Mouse (Mus musculus): Measurements from ENCODE around the gene Zfp982. TPM values are rescaled to one million over a fixed set of nuclear protein-coding genes. Genes with fewer than 3 reads are reported as not detected.
A peak's percentile ranks its signal among the peaks of the same experiment; 100 is the strongest.
"Not testable (repeated sequence)": the region's sequence is repeated elsewhere in the genome, so short reads cannot be mapped to it uniquely, and the experiment has no call there.

Zfp982 gene
- polyA plus RNA-seq, 1 experiment from 2014 or later, result 4.2 TPM

- not testable (repeated sequence) for H3K4me1 ChIP-seq (ENCODE audit: control insufficient read depth, insufficient read depth, low read length); H3K36me3 ChIP-seq (ENCODE audit: control insufficient read depth, insufficient read depth, low read length); ATAC-seq (ENCODE audit: low read depth); H3K4me2 ChIP-seq (ENCODE audit: low read depth, low read length); DNase-seq (ENCODE audit: low spot score); H3K27ac ChIP-seq (replicated peaks; ENCODE audit: low read depth, low read length); H3K27me3 ChIP-seq (replicated peaks; ENCODE audit: control insufficient read depth, insufficient read depth, low read length); H3K4me3 ChIP-seq (ENCODE audit: low read depth, low read length); H3K9ac ChIP-seq (ENCODE audit: low read depth, low read length)
- 86% methylated on average over 5 of the region's 5 CpGs for WGBS
- peaks cover 24% of the 10 kb centered on the region for H3K9me3 ChIP-seq (ENCODE audit: control insufficient read depth, low read length)
Measured at GRCm38 (mm10) chr4:147498772-147499613, 6.8 kb downstream of the Zfp982 start.

DNA sequence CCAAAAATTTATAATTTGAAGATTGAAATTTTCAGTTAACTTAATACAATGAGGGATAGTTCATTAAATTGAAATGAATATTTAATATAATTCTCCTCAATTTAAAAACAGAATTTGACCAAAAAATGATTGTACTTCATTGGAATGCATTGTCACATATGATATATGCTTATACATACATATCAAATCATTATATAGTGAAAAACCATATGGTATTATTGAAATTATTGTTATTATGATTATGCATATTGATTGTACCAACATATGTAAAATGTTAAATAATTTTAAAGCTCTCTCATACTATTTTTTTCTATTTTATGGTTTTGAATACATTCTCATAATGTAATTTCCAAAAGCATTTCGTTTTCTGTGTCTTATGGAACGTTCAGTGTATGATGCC is 17.0 kb downstream of the Zfp982 start:
- no peak overlapping the region for H3K27ac ChIP-seq (replicated peaks; ENCODE audit: low read depth, low read length)
- no peak overlapping the region for H3K4me2 ChIP-seq (ENCODE audit: low read depth, low read length)
- no peaks in the 10 kb centered on the region for H3K4me1 ChIP-seq (ENCODE audit: control insufficient read depth, insufficient read depth, low read length)
- DNase-seq (ENCODE audit: low spot score) (no peak), ATAC-seq (ENCODE audit: low read depth) (no peak)
- H3K9me3 ChIP-seq (ENCODE audit: control insufficient read depth, low read length), result peaks cover 45% of the 10 kb centered on the region
- no peaks in the 10 kb centered on the region for H3K27me3 ChIP-seq (replicated peaks; ENCODE audit: control insufficient read depth, insufficient read depth, low read length)
- H3K36me3 ChIP-seq (ENCODE audit: control insufficient read depth, insufficient read depth, low read length), result peaks cover 3% of the 10 kb centered on the region; the same call in 1 of the 2 replicates
- 78% methylated on average over 2 of the region's 2 CpGs for WGBS
- no peak overlapping the region for H3K9ac ChIP-seq (ENCODE audit: low read depth, low read length)
- no peak overlapping the region for H3K4me3 ChIP-seq (ENCODE audit: low read depth, low read length)

DNA sequence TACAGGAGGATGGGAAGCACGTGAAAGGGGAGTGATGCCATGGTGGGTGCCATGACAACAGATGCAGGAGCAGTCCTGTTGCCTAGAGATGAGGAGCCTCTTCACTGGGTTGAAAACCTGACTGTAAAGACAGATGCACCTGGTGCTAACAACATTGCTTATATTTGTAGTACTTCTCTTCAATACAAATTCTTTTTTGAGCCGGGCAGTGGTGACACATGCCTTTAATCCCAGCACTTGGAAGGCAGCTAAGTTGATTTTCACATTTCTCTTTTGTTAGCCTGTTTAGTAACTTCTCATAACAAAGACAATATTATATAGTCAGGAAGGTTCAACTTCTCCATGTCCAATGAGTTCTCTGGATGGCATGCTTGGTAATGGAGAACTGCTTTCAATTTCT is 26.8 kb downstream of the Zfp982 start:
- ATAC-seq (ENCODE audit: low read depth), result no peak
- peaks cover 83% of the 10 kb centered on the region for H3K9me3 ChIP-seq (ENCODE audit: control insufficient read depth, low read length)

GRCm38 (mm10) chr4:147520100-147520499 is 27.9 kb downstream of the Zfp982 start:
- H3K4me3 ChIP-seq (ENCODE audit: low read depth, low read length), result no peak overlapping the region
- no peaks in the 10 kb centered on the region for H3K4me1 ChIP-seq (ENCODE audit: control insufficient read depth, insufficient read depth, low read length)
- ATAC-seq (ENCODE audit: low read depth) (0 out of 2 replicates have a peak, but pooled peaks have one; percentile 19), DNase-seq (ENCODE audit: low spot score) (no peak)
- H3K36me3 ChIP-seq (ENCODE audit: control insufficient read depth, insufficient read depth, low read length), result no peaks in the 10 kb centered on the region
- no peak overlapping the region for H3K9ac ChIP-seq (ENCODE audit: low read depth, low read length)
- H3K4me2 ChIP-seq (ENCODE audit: low read depth, low read length), result no peak overlapping the region
- H3K27me3 ChIP-seq (replicated peaks; ENCODE audit: control insufficient read depth, insufficient read depth, low read length), result no peaks in the 10 kb centered on the region
- peaks cover 85% of the 10 kb centered on the region for H3K9me3 ChIP-seq (ENCODE audit: control insufficient read depth, low read length)
- no peak overlapping the region for H3K27ac ChIP-seq (replicated peaks; ENCODE audit: low read depth, low read length)

More for the DNA sequence above, 26.8 kb downstream of the Zfp982 start:
- no peak for DNase-seq (ENCODE audit: low spot score)
- Histone ChIP-seq H3K9ac (ENCODE audit: low read depth, low read length) (no peak overlapping the region), H3K4me2 (ENCODE audit: low read depth, low read length) (no peak overlapping the region), H3K36me3 (ENCODE audit: control insufficient read depth, insufficient read depth, low read length) (no peaks in the 10 kb centered on the region), H3K27ac (replicated peaks; ENCODE audit: low read depth, low read length) (no peak overlapping the region), H3K27me3 (replicated peaks; ENCODE audit: control insufficient read depth, insufficient read depth, low read length) (no peaks in the 10 kb centered on the region), H3K4me3 (ENCODE audit: low read depth, low read length) (no peak overlapping the region), H3K4me1 (ENCODE audit: control insufficient read depth, insufficient read depth, low read length) (no peaks in the 10 kb centered on the region)
- WGBS, result 64% methylated on average over 2 of the region's 2 CpGs

GRCm38 (mm10) chr4:147525125-147525524 is 32.9 kb downstream of the Zfp982 start:
- ATAC-seq (ENCODE audit: low read depth), result no peak
- H3K9me3 ChIP-seq (ENCODE audit: control insufficient read depth, low read length), result peaks cover 83% of the 10 kb centered on the region

DNA sequence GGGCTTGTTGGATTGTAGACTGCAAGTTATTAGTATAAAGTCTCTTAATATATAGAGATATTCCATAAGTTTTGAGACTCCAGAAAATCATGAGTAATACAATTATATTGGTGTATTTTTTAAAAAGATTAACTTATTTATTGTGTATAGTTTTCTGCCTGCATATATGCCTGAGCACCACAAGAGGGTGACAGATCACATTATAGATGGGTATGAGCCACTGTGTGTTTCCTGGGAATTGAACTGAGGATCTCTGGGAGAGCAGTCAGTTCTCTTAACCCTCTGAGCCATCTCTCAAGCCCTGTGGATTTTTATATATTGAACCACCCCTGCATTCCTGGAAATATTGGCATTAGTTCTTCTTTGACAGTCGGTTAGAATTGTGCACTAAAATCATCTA is 38.1 kb downstream of the Zfp982 start:
- DNase-seq (ENCODE audit: low spot score) (no peak), ATAC-seq (ENCODE audit: low read depth) (no peak)
- Histone ChIP-seq H3K9me3 (ENCODE audit: control insufficient read depth, low read length) (peaks cover 71% of the 10 kb centered on the region), H3K27ac (replicated peaks; ENCODE audit: low read depth, low read length) (no peak overlapping the region), H3K9ac (ENCODE audit: low read depth, low read length) (no peak overlapping the region), H3K27me3 (replicated peaks; ENCODE audit: control insufficient read depth, insufficient read depth, low read length) (no peaks in the 10 kb centered on the region), H3K36me3 (ENCODE audit: control insufficient read depth, insufficient read depth, low read length) (no peaks in the 10 kb centered on the region), H3K4me2 (ENCODE audit: low read depth, low read length) (no peak overlapping the region), H3K4me3 (ENCODE audit: low read depth, low read length) (no peak overlapping the region), H3K4me1 (ENCODE audit: control insufficient read depth, insufficient read depth, low read length) (no peaks in the 10 kb centered on the region)
- 79% methylated on average over 1 of the region's 1 CpGs for WGBS

More at GRCm38 (mm10) chr4:147525125-147525524, 32.9 kb downstream of the Zfp982 start:
- Histone ChIP-seq H3K4me3 (ENCODE audit: low read depth, low read length) (no peak overlapping the region), H3K36me3 (ENCODE audit: control insufficient read depth, insufficient read depth, low read length) (no peaks in the 10 kb centered on the region), H3K9ac (ENCODE audit: low read depth, low read length) (no peak overlapping the region), H3K4me1 (ENCODE audit: control insufficient read depth, insufficient read depth, low read length) (no peaks in the 10 kb centered on the region), H3K27ac (replicated peaks; ENCODE audit: low read depth, low read length) (no peak overlapping the region), H3K27me3 (replicated peaks; ENCODE audit: control insufficient read depth, insufficient read depth, low read length) (no peaks in the 10 kb centered on the region), H3K4me2 (ENCODE audit: low read depth, low read length) (no peak overlapping the region)
- no peak for DNase-seq (ENCODE audit: low spot score)
- WGBS, result 84% methylated on average over 1 of the region's 1 CpGs

DNA sequence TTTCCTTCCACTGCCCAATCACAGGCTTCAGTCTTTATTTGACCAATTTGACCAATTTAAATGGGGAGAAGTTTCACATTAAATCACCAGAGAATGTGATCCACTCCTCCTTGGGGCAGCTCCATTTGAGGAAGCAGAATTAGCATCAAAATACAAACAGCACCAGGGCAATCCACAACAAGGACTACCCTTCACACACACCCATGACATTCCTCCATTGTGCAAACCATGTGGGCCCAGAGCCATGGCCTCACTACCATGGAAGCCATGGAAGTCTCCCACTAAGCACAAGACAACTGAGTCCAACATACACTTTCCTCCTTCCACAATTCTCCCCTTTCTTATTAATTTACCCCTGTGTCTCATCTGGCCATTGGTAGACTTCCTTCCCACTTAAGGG is 43.7 kb downstream of the Zfp982 start:
- H3K4me3 ChIP-seq (ENCODE audit: low read depth, low read length); ATAC-seq (ENCODE audit: low read depth); H3K9ac ChIP-seq (ENCODE audit: low read depth, low read length); DNase-seq (ENCODE audit: low spot score); H3K4me2 ChIP-seq (ENCODE audit: low read depth, low read length); H3K27me3 ChIP-seq (replicated peaks; ENCODE audit: control insufficient read depth, insufficient read depth, low read length); H3K36me3 ChIP-seq (ENCODE audit: control insufficient read depth, insufficient read depth, low read length); H3K4me1 ChIP-seq (ENCODE audit: control insufficient read depth, insufficient read depth, low read length); H3K27ac ChIP-seq (replicated peaks; ENCODE audit: low read depth, low read length): not testable (repeated sequence)
- peaks cover 66% of the 10 kb centered on the region for H3K9me3 ChIP-seq (ENCODE audit: control insufficient read depth, low read length)

GRCm38 (mm10) chr4:147537702-147538101 is 45.5 kb downstream of the Zfp982 start:
- WGBS, result 82% methylated on average over 2 of the region's 2 CpGs
- H3K4me3 ChIP-seq (ENCODE audit: low read depth, low read length), result no peak overlapping the region
- no peak for ATAC-seq (ENCODE audit: low read depth)
- H3K4me1 ChIP-seq (ENCODE audit: control insufficient read depth, insufficient read depth, low read length), result no peaks in the 10 kb centered on the region
- no peak for DNase-seq (ENCODE audit: low spot score)
- no peak overlapping the region for H3K9ac ChIP-seq (ENCODE audit: low read depth, low read length)
- peaks cover 57% of the 10 kb centered on the region for H3K9me3 ChIP-seq (ENCODE audit: control insufficient read depth, low read length)
- no peaks in the 10 kb centered on the region for H3K27me3 ChIP-seq (replicated peaks; ENCODE audit: control insufficient read depth, insufficient read depth, low read length)
- H3K4me2 ChIP-seq (ENCODE audit: low read depth, low read length), result no peak overlapping the region
- H3K27ac ChIP-seq (replicated peaks; ENCODE audit: low read depth, low read length), result no peak overlapping the region
- no peaks in the 10 kb centered on the region for H3K36me3 ChIP-seq (ENCODE audit: control insufficient read depth, insufficient read depth, low read length)

GRCm38 (mm10) chr4:147539918-147540317 is 47.7 kb downstream of the Zfp982 start, which contains the start of gene Gm16503:
Gene Gm16503 (plus strand): TSS chr4:147540218.
- peaks cover 57% of the 10 kb centered on the region for H3K9me3 ChIP-seq (ENCODE audit: control insufficient read depth, low read length)
- 81% methylated on average over 3 of the region's 3 CpGs for WGBS
- not testable (repeated sequence) for DNase-seq (ENCODE audit: low spot score)

More at GRCm38 (mm10) chr4:147539918-147540317, 47.7 kb downstream of the Zfp982 start, which contains the start of gene Gm16503:
- H3K27me3 ChIP-seq (replicated peaks; ENCODE audit: control insufficient read depth, insufficient read depth, low read length); H3K27ac ChIP-seq (replicated peaks; ENCODE audit: low read depth, low read length); H3K9ac ChIP-seq (ENCODE audit: low read depth, low read length); H3K4me1 ChIP-seq (ENCODE audit: control insufficient read depth, insufficient read depth, low read length); H3K4me3 ChIP-seq (ENCODE audit: low read depth, low read length); H3K4me2 ChIP-seq (ENCODE audit: low read depth, low read length); H3K36me3 ChIP-seq (ENCODE audit: control insufficient read depth, insufficient read depth, low read length); ATAC-seq (ENCODE audit: low read depth): not testable (repeated sequence)

Data from embryonic facial prominence, embryonic 14.5 days (tissue).